Mouse (Mus musculus) lung, adult 2 months (tissue): ENCODE results near the gene Ccdc91. TPM values are rescaled to one million over a fixed set of nuclear protein-coding genes. Genes with fewer than 3 reads are reported as not detected.

ENCODE experiments used
- DNase-seq: peaks from one replicate; pipeline ENCODE4 v3.0.0; 2022
- H3K4me1 ChIP-seq: fragments of 200-500 bp; 2 replicates; pipeline ENCODE4 v1.6.1; 2011; ENCODE audit warnings: low read length; ENCODE audit not compliant: control insufficient read depth, insufficient read depth
- H3K4me3 ChIP-seq: fragments of 200-500 bp; replicated peaks from 2 replicates; pipeline ENCODE3; 2011; ENCODE audit warnings: low read depth, mild to moderate bottlenecking, control low read depth, low read length; ENCODE audit errors: extremely low read depth
- CTCF ChIP-seq: fragments of 200-500 bp; IDR thresholded peaks from 2 replicates; pipeline ENCODE4 v1.5.1; 2011; ENCODE audit warnings: mild to moderate bottlenecking, low read length, control low read depth; ENCODE audit not compliant: insufficient read depth
- POLR2A ChIP-seq: fragments of 200-500 bp; IDR thresholded peaks from 2 replicates; pipeline ENCODE4 v1.6.1; 2011; ENCODE audit warnings: low read depth, mild to moderate bottlenecking, control low read depth, low read length, borderline replicate concordance; ENCODE audit errors: extremely low read depth
- WGBS: fragments of 180-500 bp; shearing (Covaris S2); methylation state at CpG from one replicate; pipeline ENCODE4 v1.1.7; 2018; 5-methylcytosine and 5-hydroxymethylcytosine counted together
- polyA plus RNA-seq: library from polyadenylated mRNA; depleted of rRNA; stranded (reverse); fragments of >200 nt; gene quantifications from 2 replicates; pipeline ENCODE4 v1.2.3, GENCODE M21; 2012

The Ccdc91 gene
- polyA plus RNA-seq, 1 experiment: 22.9 TPM

DNA sequence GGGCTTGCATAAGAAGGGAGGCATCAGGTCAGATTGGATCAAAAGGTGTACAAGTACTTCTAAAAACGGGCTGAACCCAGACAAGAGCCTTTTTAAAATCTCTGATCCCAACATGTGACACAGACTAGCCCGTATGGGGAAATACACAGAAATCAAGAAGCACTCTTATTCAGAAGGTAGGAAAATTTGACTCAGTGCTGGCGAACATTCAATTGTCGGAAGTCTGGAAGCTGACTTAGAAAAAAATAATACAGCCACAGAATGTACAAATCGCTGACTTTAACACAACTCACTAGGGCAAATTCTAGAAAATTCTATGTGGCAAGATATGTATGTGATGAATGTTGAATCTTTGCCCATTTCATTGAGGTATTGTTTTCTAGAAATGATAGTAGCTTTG is 160.8 kb downstream of the Ccdc91 start:
- 65% methylated on average over 5 of the region's 5 CpGs for WGBS
- no peak for TF ChIP-seq CTCF
- no peak for TF ChIP-seq POLR2A
- DNase-seq: no peak
- Histone ChIP-seq H3K4me3 (no peak overlapping the region), H3K4me1 (no peaks in the 10 kb centered on the region)

DNA sequence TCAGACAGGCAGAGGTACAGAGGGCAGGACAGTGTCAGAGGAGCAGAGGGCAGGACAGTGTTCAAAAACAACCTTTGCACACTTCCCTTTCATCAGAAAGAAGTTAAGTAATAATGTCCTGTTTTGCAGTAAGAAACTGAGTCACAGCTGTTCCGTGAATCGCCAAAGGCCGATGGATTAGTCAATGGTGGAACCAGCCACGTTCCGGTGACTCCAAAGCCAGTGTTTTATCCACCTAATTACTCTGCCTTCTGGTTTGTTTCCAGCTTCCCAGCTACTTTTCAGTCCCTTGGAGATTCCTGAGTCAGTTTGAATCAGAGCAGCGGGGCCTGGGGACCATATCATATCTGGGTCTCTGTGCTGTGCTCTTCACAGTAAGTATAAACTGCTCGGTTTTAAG is 168.2 kb downstream of the Ccdc91 start:
- 82% methylated on average over 7 of the region's 7 CpGs for WGBS
- Histone ChIP-seq H3K4me1 (no peaks in the 10 kb centered on the region), H3K4me3 (no peak overlapping the region)
- no peak for TF ChIP-seq CTCF
- TF ChIP-seq POLR2A: no peak
- DNase-seq: no peak

DNA sequence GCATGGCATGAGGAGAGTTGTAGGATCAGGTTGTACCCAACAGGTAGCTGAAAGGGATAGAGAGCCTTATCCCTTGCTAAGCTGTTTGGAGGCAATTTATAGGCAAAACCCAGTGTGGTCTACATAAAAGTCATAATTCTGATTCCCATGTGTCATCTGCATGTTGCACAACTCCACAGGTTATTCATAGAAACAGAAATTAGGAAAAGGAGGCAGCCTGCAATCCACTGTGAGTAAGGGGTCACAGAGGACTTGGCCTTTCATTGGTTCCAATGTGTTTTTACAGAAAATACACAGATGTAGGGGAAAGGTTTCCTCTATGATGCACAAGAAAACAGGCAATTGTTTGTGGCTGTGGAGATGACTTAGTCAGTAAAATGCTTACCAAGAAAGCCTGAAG is 168.8 kb downstream of the Ccdc91 start:
- H3K4me1 ChIP-seq: no peaks in the 10 kb centered on the region
- DNase-seq: no peak
- no peak overlapping the region for H3K4me3 ChIP-seq
- TF ChIP-seq POLR2A (no peak), CTCF (no peak)

DNA sequence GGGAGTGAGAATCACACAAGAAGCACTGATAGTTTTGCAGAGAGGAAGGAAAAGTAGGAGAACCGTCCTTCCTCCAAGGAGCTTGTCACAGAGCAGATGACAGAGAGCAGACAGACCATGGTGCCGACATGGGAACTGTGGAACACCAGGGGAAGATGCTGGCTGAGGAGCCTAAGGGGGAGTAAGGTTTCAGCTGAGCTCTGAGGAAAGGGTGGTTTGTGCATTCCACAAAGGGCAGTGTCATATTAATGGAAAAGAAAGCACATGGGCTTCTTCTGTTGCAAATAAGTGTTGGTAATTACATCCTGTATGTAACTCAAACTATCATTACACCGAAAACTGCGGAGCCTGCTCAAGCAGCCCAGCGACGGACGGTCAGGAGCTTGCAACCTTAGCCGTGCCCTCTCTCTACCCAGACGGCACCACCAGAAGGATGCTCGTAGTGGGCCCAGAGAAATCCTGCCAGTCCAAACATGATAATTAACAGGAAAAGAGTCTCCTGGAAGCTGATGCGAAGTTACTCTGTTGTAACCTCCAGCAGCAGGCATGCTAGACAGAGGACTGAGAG is 170.9 kb downstream of the Ccdc91 start:
- DNase-seq: no peak
- no peak overlapping the region for H3K4me3 ChIP-seq
- TF ChIP-seq POLR2A: no peak
- no peak for TF ChIP-seq CTCF

DNA sequence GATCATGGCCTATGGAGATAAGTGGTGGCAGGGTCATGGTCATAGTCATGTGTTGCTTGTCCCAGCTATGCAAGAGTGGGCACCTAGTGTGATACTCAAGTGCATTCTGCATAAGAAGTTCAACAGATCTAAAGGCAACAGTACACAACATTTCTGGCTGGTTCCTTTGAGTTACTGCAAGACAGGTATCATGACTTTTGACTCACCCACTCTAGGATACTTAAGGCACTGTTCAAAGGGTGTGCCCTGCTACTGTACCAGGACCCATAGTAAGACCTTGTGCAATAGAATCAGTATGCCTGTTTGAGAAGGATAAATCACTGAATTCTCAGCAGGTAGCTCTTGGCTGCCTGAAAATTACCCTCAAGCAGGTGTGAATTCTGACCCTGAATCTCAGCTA is 182.4 kb downstream of the Ccdc91 start:
- DNase-seq: no peak
- H3K4me3 ChIP-seq: no peak overlapping the region
- H3K4me1 ChIP-seq: no peaks in the 10 kb centered on the region
- TF ChIP-seq CTCF (no peak), POLR2A (no peak)

More for the DNA sequence above, 170.9 kb downstream of the Ccdc91 start:
- 79% methylated on average over 11 of the region's 11 CpGs for WGBS
- H3K4me1 ChIP-seq: no peaks in the 10 kb centered on the region

DNA sequence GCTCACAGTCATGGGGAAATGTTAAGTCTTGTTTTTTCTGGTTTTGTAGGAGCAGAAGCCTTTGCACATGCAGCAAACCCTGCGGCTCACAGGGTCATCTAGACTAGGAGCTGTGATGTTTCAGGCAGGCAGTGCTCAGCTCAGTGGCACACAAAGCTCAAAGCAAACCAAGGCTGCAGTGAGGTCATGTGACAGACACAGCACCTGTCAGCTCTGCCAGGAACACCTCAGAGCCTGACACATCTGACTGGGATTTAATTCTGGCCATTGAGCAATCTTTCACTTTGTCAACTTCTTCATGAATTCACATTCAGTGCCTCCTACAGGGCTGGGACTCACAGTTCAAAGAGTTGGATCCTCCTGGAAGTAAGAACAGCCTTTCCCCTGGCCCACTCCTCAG is 185.1 kb downstream of the Ccdc91 start:
- 68% methylated on average over 1 of the region's 1 CpGs for whole genome bisulfite sequencing
- Histone ChIP-seq H3K4me1 (no peaks in the 10 kb centered on the region), H3K4me3 (no peak overlapping the region)
- no peak for DNase-seq
- TF ChIP-seq CTCF (no peak), POLR2A (no peak)

DNA sequence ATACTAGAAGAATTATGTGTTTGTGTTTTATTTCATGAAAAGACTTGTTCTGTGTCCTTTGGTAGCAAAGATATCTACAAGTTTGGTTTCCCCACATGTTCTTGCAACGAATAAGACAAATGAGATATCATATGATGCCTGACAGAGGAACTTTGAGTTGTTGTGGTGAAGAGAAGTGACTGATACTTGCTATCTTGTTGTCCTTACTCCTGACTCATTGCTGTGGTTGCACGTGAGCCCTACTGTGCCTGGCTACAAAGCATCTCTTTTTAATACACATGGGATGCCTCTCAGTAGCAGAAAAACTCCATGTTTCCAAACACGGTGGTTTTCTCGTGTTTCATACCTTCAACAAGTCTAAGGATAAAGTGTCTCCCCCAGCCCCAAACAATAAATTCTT is 186.2 kb downstream of the Ccdc91 start:
- 78% methylated on average over 4 of the region's 4 CpGs for WGBS
- no peak for DNase-seq
- Histone ChIP-seq H3K4me1 (no peaks in the 10 kb centered on the region), H3K4me3 (no peak overlapping the region)
- TF ChIP-seq CTCF: no peak
- TF ChIP-seq POLR2A: no peak

DNA sequence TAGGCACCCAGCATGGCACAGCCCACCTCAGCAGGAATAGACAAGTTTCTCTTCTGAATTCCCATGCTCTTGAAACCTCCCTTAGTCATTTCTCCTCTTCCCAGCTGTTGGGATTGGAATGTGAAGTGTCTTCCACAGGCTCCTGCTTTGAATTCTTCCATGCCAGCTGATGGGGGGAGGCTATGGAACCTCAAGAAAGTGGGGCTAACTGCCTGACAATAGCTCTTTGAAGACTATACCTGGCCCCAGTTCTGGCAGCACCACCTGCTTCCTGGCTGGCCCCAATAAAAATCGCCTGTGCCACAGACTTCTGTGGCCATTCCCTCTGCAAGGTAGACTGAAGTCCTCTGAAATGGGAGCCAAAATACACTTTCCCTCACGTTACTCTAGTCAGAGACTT is 187.0 kb downstream of the Ccdc91 start:
- WGBS: 78% methylated on average over 2 of the region's 2 CpGs
- no peak overlapping the region for H3K4me3 ChIP-seq

DNA sequence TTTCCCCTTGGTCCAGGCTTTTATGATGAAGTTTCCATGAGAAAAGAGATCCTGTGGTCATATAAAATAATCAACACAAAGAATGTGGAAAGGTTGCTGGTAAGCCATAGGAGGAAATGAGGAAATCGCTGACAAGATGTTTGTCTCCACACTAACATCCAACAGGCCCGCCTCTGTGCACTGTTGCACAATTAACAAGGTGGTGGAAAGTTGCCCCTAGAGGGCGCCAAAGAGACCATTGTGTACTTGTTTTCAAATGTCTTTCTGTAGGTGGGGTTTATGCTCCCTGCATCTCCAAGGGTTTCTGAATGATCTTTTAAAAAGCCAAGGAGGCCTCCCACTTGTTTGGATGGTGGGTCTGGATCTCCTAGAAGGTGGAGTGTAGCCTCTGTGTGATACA is 188.7 kb downstream of the Ccdc91 start:
- peak; percentile 57 for DNase-seq
- WGBS: 48% methylated on average over 3 of the region's 3 CpGs
- no peak for TF ChIP-seq POLR2A
- peak; percentile 44 for TF ChIP-seq CTCF
- H3K4me3 ChIP-seq: no peak overlapping the region
- H3K4me1 ChIP-seq: no peaks in the 10 kb centered on the region

More for the DNA sequence above, 187.0 kb downstream of the Ccdc91 start:
- no peak for TF ChIP-seq CTCF
- TF ChIP-seq POLR2A: no peak
- no peak for DNase-seq
- H3K4me1 ChIP-seq: no peaks in the 10 kb centered on the region

DNA sequence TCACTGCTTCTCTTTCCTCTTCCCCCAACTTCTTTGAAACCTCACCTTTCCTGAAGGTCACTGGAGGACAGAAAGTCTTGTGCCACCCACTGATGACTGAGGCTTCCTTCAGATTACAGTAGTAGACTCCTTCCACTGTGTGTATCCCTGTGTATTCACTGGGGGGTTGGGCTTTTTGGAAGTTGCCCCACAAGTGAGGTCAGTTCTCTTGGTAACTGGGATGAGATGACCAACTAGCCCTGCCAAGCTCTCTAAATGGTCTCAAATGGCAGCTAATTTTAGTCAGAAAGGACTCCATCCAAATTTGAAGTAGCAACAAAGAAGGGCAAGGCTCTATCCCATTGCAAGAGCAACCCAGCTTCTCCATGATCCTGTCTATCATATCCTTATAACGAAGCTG is 195.7 kb downstream of the Ccdc91 start:
- 86% methylated on average over 1 of the region's 1 CpGs for WGBS
- Histone ChIP-seq H3K4me3 (no peak overlapping the region), H3K4me1 (no peaks in the 10 kb centered on the region)
- TF ChIP-seq POLR2A (no peak), CTCF (no peak)
- no peak for DNase-seq
